Mouse (Mus musculus) CD4-positive, CD25-positive, alpha-beta regulatory T cell, adult 2 months (primary cell): Measurements from ENCODE around the gene Pax9.

Source experiments
- DNase-seq: peaks from one replicate; pipeline ENCODE4 v3.0.0-alpha.2; 2012; ENCODE audit warnings: low read depth, low spot score

Pax9 gene

GRCm38 (mm10) chr12:56691427-56692079 is at the start of gene Pax9:
Gene Pax9, plus strand, starts transcription at chr12:56691767.
- no peak for DNase-seq

- no peak for DNase-seq
These were observed 22.0 kb upstream of the Pax9 start for GRCm38 (mm10) chr12:56669451-56670122.

DNA sequence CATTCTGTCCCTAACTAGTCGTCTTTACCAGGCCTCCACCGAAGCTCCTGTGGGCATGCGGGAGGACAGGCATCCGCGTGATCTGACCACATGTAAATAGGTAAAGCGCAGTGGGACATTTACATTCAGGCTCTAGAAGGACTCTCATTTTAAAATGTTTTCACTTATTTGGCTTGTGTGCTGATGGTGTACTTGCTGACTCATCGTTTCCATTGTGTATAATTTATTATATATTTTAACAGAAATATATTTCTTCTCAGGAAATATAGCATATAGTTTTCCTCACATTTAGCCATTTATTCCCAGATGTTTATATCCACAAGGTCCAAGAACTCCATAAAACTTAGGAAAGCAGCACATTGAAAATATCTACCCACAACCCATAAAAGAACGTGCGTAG is 20.8 kb upstream of the Pax9 start:
- no peak for DNase-seq

- DNase-seq: no peak
These were observed 16.8 kb upstream of the Pax9 start for GRCm38 (mm10) chr12:56674726-56675125.

DNA sequence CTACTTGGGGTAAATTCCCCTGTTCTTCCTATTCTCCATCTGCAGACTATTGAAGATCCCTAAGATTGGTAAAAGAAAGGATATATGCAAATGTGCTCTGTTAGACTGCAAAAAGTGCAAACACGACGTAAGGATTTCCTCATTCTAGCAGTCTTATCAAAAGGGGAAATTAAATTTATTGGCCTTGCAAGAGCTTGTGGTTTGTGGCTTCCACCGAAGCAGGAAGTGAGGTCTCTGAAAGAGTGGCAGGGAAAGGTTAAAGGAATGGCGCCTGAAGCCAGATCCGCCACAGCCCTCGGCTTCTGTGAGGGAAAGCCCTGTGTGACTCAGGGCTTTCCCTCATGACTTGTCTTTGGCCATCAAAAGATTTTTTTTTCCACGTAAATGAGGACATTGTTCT is 13.9 kb upstream of the Pax9 start:
- no peak for DNase-seq

GRCm38 (mm10) chr12:56681096-56681811 is 10.3 kb upstream of the Pax9 start:
- DNase-seq: no peak

GRCm38 (mm10) chr12:56687640-56688481 is 3.7 kb upstream of the Pax9 start:
- DNase-seq: no peak

DNA sequence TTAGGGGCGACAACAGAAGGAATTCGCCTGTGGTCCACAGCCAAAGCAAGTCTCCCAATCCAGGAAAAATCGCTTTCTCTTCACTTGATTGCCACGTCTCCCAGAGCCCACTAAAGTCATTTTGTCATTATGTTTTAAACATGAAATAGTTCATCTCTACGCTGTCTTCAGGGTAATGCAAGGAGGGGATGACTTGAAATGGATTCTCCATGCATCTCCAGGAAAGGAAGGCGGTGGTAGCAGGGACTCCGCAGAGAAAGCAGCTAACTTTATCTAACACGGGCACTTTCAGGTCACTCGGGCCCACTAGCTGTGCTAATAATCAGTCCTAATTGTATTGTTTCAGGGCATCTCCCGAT is 3.1 kb upstream of the Pax9 start:
- DNase-seq: no peak

GRCm38 (mm10) chr12:56688920-56689319 is 2.6 kb upstream of the Pax9 start:
- no peak for DNase-seq

- DNase-seq: no peak
These were observed 2.2 kb upstream of the Pax9 start for GRCm38 (mm10) chr12:56689331-56689730.

- no peak for DNase-seq
These were observed 1.8 kb upstream of the Pax9 start for GRCm38 (mm10) chr12:56689736-56690135.

DNA sequence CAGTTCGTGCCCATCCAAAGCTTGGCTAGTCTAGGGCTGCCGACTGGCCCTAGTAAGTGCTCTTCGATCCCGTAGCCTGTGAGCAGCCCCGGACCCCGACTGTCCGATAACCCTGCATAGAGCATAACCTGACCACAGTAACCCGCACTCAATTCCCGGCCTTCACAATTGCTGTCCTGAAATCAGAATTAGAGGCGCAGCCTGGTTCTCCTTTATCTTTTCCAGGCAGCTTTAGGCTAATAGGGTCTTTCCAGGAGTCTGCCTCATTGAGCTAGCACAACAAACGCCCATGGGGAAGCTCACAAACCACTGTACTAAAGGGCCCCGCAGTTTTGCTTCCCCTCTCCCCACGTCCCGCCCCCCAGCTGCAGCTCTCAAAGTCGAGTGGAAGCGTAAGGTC is 1.2 kb upstream of the Pax9 start:
- no peak for DNase-seq

DNA sequence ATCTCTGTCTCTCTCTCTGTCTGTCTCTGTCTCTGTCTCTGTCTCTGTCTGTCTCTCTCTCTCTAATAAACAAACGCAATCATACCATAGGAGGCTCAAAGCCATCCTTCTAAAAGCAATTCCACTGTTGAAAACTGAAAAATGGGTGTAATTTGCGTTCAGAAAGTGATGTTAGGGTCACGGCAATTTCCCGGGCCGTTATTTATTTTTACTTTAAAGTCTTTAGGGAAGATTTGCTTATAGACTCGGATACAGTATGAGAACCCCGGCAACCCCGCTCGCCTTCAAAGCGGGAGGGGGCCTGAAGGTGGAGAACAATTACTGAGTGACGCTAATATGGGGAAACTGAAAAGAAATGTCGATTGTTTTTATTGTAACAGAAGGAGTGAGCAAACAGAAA is 566 bp upstream of the Pax9 start:
- DNase-seq: no peak

- no peak for DNase-seq
These were observed 969 bp downstream of the Pax9 start for GRCm38 (mm10) chr12:56692536-56692935.

GRCm38 (mm10) chr12:56693411-56694098 is 2.0 kb downstream of the Pax9 start:
- DNase-seq: no peak

GRCm38 (mm10) chr12:56694361-56694760 is 2.8 kb downstream of the Pax9 start:
- no peak for DNase-seq

GRCm38 (mm10) chr12:56694936-56695335 is 3.4 kb downstream of the Pax9 start:
- no peak for DNase-seq

DNA sequence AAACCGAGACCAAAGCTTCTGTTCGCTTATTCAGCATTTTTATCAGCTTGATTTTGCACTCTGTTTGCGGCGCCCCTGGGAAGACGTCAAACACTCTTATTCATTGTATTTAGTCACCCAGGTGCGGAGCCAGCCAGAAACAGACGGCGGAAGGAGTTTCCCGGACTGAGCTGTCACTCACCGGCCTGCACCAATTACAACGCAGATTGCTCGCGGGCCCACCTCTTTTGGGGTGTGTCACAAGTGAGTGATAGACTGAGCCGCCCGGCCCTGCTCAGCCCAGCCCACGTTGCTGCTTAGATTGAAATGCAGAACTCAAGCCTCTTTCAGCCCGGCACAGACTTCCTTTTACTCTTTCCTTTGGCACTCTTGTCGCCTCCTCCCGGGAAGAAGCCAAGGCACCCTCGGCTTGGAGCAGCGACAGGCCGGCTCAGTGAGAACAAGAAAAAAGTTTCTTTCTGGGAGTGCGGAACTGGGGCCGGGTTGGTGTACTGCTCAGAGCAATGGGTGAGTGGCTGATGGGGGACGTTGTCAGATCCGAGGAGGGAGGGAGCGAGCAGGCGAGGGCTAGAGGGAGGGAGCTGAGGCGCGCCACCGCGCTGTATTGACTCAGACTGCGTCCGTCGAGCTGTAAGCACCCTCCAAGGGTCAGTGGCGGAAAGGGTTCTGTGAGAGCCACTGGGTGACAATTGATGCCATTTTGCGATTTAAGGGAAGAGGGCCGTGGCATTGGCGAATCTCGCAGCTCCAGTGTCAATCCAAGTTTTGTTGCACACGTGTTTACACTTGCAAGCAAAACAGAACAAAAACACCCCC is 4.0 kb downstream of the Pax9 start:
- DNase-seq: peak; percentile 18

DNA sequence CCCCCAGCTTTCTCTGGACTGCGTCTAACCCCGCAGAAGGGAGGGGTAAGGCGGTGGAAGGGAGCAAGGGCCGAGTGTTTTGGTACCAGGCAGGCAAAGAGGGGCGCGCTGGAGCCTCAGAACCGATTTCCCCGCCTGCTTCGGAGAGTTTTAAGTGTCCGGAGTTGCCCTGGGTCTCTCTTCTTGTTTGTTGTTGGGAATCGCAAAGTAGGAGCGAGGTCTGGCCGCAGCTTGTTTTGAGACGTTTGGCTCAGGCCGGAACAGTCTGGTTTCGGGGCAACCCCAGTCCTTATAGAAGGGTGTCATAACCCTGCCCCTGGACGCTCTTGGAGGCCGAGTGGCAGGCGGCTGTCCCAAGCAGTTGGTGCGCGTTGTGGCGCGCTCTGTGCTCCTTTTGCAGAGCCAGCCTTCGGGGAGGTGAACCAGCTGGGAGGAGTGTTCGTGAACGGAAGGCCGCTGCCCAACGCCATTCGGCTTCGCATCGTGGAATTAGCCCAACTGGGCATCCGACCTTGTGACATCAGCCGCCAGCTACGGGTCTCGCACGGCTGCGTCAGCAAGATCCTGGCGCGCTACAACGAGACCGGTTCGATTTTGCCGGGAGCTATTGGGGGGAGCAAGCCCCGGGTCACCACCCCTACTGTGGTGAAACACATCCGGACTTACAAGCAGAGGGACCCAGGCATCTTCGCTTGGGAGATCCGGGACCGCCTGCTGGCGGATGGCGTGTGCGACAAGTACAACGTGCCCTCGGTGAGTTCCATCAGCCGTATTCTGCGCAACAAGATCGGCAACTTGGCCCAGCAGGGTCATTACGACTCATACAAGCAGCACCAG is 4.8 kb downstream of the Pax9 start:
- no peak for DNase-seq
